Mouse (Mus musculus) intestine, embryonic 14.5 days (tissue): ENCODE results near the gene Zfand6. TPM values are rescaled to one million over a fixed set of nuclear protein-coding genes. Genes with fewer than 3 reads are reported as not detected.

Experiments
- ATAC-seq: fragments of 200-750 bp; cut with Nextera tagmentation; replicated peaks from 2 replicates; pipeline ENCODE4 v1.8.0; 2017; ENCODE audit warnings: low read depth, moderate number of reproducible peaks, moderate TSS enrichment, moderate library complexity; ENCODE audit not compliant: low FRiP score, low TSS enrichment
- DNase-seq: peaks from one replicate; pipeline ENCODE4 v3.0.0-alpha.2; 2018; ENCODE audit warnings: low spot score
- H3K27ac ChIP-seq: fragments of 300-500 bp; sonication (generic); 2 replicates; pipeline ENCODE4 v1.5.1; 2014; ENCODE audit warnings: low read depth, mild to moderate bottlenecking, control low read depth
- H3K27me3 ChIP-seq: fragments of 300-500 bp; sonication (generic); replicated peaks from 2 replicates; pipeline ENCODE4 v1.6.1; 2014; ENCODE audit warnings: low read length, control low read depth; ENCODE audit not compliant: control insufficient read depth, insufficient read depth
- H3K36me3 ChIP-seq: fragments of 300-500 bp; sonication (generic); 2 replicates; pipeline ENCODE4 v1.6.1; 2014; ENCODE audit warnings: low read length, control low read depth; ENCODE audit not compliant: control insufficient read depth, insufficient read depth
- H3K4me1 ChIP-seq: fragments of 300-500 bp; sonication (generic); replicated peaks from 2 replicates; pipeline ENCODE4 v1.6.1; 2014; ENCODE audit warnings: low read length, control low read depth, mixed read lengths; ENCODE audit not compliant: control insufficient read depth, insufficient read depth
- H3K4me2 ChIP-seq: fragments of 300-500 bp; sonication (generic); 2 replicates; pipeline ENCODE4 v1.6.1; 2014; ENCODE audit warnings: low read length
- H3K4me3 ChIP-seq: fragments of 300-500 bp; sonication (generic); 2 replicates; pipeline ENCODE4 v1.5.1; 2014; ENCODE audit warnings: low read depth, low read length, control low read depth, mixed read lengths
- H3K9ac ChIP-seq: fragments of 300-500 bp; sonication (generic); 2 replicates; pipeline ENCODE4 v1.6.1; 2014; ENCODE audit warnings: mild to moderate bottlenecking, low read length
- H3K9me3 ChIP-seq: fragments of 300-500 bp; sonication (generic); 2 replicates; pipeline ENCODE4 v1.6.1; 2016; ENCODE audit warnings: low read length, control low read depth; ENCODE audit not compliant: control insufficient read depth
- WGBS: fragments of 180-500 bp; shearing (Covaris S2); extraction: QIAGEN DNeasy Blood & Tissue Kit; methylation state at CpG from one replicate; pipeline ENCODE4 v1.1.7; 2014; 5-methylcytosine and 5-hydroxymethylcytosine counted together
- polyA plus RNA-seq: library from polyadenylated mRNA; unstranded; fragments of >200 nt; fragmentation: Nextera tagmentation; extraction: Ambion mirVana; gene quantifications from 2 replicates; pipeline ENCODE4 v1.2.1, GENCODE M21; 2014

The Zfand6 gene
- polyA plus RNA-seq, 1 experiment from 2014 or later = 159 TPM

DNA sequence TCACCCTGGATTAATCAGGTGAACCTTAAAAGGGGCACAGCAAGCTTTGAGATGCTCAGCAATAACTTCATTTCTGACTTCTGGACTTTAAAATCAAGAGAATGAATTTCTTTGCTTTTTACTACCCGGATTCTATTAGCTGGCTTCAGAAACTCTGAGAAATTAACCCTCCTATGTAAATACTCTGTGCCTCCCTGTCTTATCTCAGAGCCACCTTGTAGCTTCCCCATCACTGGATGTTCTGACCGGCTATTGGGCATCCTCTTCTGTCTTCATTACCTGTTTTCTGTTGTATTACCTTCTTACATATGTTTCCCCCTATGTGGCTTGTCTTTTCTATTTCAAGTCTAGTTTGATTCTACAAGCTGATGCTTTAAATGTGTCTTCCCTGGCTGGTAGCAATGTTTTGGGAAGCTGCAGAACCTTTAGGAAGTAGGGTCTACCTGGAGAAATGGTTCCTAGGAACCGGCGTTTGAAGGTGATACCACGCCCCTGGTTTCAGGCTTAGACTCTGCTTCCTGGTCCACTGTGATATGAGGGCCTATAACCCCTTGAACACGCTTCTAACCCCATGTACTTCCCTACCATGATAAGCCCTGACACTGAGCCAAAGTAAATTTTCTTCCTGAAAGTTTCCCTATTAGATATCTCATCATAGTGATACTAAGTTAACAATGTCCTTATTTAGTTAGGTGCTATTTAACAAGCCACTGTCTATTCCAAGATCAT is 46.3 kb downstream of the Zfand6 start:
- no peak for ATAC-seq
- H3K9me3 ChIP-seq = no peaks in the 10 kb centered on the region
- no peak overlapping the region for H3K9ac ChIP-seq
- no peak overlapping the region for H3K4me3 ChIP-seq
- no peaks in the 10 kb centered on the region for H3K36me3 ChIP-seq
- H3K4me1 ChIP-seq = no peaks in the 10 kb centered on the region
- WGBS = 85% methylated on average over 6 of the region's 6 CpGs
- no peak overlapping the region for H3K27ac ChIP-seq
- DNase-seq = no peak
- H3K27me3 ChIP-seq = no peaks in the 10 kb centered on the region
- no peak overlapping the region for H3K4me2 ChIP-seq

DNA sequence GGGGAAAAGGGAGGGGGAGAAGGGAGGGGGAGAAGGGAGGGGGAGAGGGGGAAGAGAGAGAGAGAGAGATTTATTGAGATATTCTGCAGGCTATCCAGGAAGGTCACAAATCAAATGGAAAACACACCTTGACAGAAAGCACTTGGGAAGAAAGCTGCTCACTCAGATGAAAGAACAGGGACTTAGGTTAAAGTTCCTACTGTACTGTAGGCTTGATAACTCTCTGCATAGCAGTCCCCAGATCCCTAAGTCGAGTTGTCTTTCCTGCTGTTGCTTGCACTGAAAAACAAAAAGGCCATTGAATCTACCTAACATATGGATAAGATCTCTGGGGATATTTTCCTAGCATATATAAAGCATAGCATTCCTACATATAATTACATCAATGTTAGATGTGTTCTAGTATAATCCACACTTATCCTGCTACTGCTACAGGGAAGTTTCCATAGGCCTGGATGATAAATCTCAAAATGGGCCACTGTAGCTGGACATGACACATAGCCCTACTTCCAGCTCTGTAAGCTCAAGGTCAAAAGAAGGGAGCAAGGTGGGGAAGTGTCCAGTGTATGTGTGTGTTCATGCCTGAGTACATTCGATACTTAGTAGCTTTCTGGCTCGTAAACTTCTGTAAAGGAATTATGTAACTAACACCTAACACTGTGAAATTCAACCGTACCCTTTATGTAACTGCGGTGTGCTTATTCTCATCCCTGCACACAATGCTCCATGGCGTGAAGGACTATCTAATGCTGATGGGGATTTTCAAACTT is 47.4 kb downstream of the Zfand6 start:
- H3K4me3 ChIP-seq = no peak overlapping the region
- no peak overlapping the region for H3K9ac ChIP-seq
- 80% methylated on average over 6 of the region's 6 CpGs for WGBS
- no peak overlapping the region for H3K4me2 ChIP-seq
- no peaks in the 10 kb centered on the region for H3K9me3 ChIP-seq
- H3K27me3 ChIP-seq = no peaks in the 10 kb centered on the region
- ATAC-seq (no peak), DNase-seq (no peak)
- H3K36me3 ChIP-seq = no peaks in the 10 kb centered on the region
- no peak overlapping the region for H3K27ac ChIP-seq
- H3K4me1 ChIP-seq = no peaks in the 10 kb centered on the region

DNA sequence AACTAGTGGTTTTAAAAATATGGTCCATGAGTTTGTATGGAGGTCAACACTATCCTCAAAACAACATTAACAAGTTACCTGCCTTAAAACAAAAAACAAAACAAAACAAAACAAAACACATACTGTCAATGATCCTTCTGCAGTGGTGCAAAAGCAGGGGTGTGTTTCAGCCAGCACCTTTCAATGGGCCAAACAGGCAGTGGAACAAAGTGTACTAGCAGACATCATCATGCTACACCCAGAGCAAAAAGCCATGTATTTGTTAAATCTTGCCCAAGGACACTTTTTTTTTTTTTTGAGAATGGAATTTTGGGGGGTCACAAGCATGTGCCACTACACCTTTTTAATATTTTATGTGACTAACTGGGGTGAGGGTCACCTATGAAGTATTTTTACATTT is 52.8 kb downstream of the Zfand6 start:
- H3K4me3 ChIP-seq = no peak overlapping the region
- H3K9ac ChIP-seq = no peak overlapping the region
- no peaks in the 10 kb centered on the region for H3K27me3 ChIP-seq
- peaks cover 17% of the 10 kb centered on the region for H3K36me3 ChIP-seq
- DNase-seq = no peak
- no peak overlapping the region for H3K27ac ChIP-seq
- no peaks in the 10 kb centered on the region for H3K4me1 ChIP-seq
- H3K9me3 ChIP-seq = no peaks in the 10 kb centered on the region
- no peak overlapping the region for H3K4me2 ChIP-seq
- ATAC-seq = no peak

DNA sequence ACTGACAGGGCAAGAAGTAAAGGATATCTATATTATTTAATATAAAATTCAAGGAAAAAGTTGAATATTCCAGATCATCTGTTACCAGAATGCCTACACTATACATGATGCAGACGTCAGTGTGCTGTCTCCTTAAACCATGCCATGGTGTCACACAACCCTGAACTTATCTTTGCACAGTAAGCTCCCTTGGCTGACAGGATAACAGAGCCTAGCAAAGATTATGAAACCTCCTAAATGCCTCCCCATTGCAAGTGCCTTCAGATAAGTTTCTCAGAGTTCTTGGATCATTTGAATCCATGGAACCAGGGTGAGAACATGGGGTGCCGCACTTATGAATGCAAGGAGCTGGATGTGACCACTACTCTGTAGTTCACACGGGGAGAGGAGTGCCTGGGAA is 57.9 kb downstream of the Zfand6 start:
- Histone ChIP-seq H3K4me2 (no peak overlapping the region), H3K27me3 (no peaks in the 10 kb centered on the region), H3K27ac (no peak overlapping the region), H3K4me1 (no peaks in the 10 kb centered on the region), H3K9ac (no peak overlapping the region), H3K4me3 (no peak overlapping the region), H3K9me3 (no peaks in the 10 kb centered on the region), H3K36me3 (peaks cover 29% of the 10 kb centered on the region)
- 91% methylated on average over 3 of the region's 3 CpGs for WGBS
- ATAC-seq (no peak), DNase-seq (no peak)

DNA sequence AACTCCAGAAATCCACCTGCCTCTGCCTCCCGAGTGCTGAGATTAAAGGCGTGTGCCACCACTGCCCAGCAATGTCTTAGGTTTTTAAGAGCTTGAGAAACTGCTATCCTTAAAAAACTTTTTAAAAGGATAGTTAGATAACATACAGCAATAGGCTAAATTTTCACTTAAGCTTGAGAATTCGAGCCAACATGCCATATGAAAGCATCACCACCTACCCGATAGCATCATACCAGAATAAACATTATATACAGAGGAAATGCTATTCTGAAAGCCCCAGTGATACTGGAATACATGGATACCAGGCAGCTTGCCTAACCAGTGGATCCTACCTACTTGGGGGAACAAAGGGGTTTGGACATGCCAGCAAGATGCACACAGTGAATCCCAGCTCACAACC is 66.0 kb downstream of the Zfand6 start:
- no peak for DNase-seq
- Histone ChIP-seq H3K27me3 (no peaks in the 10 kb centered on the region), H3K9me3 (no peaks in the 10 kb centered on the region), H3K4me1 (no peaks in the 10 kb centered on the region), H3K36me3 (peaks cover 24% of the 10 kb centered on the region), H3K4me3 (no peak overlapping the region), H3K9ac (no peak overlapping the region), H3K27ac (no peak overlapping the region), H3K4me2 (no peak overlapping the region)
- 97% methylated on average over 4 of the region's 4 CpGs for WGBS
- no peak for ATAC-seq

DNA sequence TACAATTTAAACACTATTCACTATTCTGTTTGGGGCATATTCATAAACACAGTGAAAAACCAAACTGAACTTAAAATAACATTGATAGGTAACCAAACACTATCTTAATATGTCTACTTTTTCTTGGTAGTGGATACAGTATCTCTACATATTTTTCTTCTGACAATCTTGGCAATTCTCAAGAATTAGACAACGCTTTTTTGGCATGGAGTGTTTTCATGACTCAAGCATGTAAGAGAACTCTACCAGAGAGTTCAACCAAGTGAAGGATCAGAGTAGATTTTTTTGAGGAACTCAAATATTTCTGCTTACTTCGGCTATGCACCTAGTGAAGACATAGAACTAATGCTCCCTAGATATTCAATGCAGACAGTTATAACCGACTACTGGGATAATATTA is 68.8 kb downstream of the Zfand6 start:
- Histone ChIP-seq H3K9me3 (no peaks in the 10 kb centered on the region), H3K27me3 (no peaks in the 10 kb centered on the region), H3K9ac (no peak overlapping the region), H3K4me3 (no peak overlapping the region), H3K36me3 (peaks cover 44% of the 10 kb centered on the region), H3K4me2 (no peak overlapping the region), H3K4me1 (no peaks in the 10 kb centered on the region), H3K27ac (no peak overlapping the region)
- WGBS = 92% methylated on average over 3 of the region's 3 CpGs
- no peak for DNase-seq
- ATAC-seq = no peak

DNA sequence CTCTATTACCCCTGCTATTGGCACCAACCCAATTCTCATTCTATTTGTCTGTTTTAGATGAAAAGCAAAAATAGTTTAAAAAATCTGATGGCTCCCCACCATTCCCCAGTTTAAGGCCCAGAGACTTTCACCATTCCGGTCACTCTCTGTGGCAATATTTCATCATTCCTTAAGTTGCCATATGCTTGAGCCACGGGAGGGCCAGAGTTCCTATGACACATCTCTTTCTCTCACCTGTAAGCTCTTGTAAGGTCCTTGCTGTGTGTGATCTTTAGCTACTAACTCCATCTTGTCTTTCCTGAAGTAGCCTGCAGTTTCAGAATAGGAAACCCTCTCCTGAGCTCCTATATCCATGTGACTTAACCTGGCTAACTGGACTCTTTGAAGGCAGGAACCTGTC is 70.8 kb downstream of the Zfand6 start:
- DNase-seq = no peak

DNA sequence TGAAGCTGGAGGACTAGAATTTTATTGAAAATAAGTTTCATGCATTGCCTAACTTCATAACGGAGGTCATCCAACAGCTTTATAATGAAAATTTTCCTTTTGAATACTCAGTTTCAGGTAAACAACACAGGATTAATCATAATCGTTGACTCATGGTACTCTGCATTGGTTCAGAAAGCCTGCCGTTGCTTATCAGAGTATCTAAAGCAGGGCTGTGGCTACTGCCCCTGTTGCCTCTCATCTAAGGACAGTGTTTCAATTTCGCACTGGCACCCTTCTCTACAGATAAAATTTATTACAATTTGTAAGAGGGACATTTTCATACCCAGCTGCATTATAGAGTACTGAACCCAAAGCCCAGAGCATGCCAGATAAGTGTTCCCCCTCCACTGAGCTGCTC is 77.3 kb downstream of the Zfand6 start:
- ATAC-seq = no peak
- H3K36me3 ChIP-seq = peaks cover 27% of the 10 kb centered on the region
- no peak for DNase-seq
- H3K4me1 ChIP-seq = no peaks in the 10 kb centered on the region
- WGBS = 82% methylated on average over 4 of the region's 4 CpGs
- no peak overlapping the region for H3K27ac ChIP-seq
- H3K9ac ChIP-seq = no peak overlapping the region
- no peaks in the 10 kb centered on the region for H3K9me3 ChIP-seq
- no peak overlapping the region for H3K4me3 ChIP-seq
- H3K27me3 ChIP-seq = no peaks in the 10 kb centered on the region
- no peak overlapping the region for H3K4me2 ChIP-seq

More for the DNA sequence above, 70.8 kb downstream of the Zfand6 start:
- Histone ChIP-seq H3K9ac (no peak overlapping the region), H3K9me3 (no peaks in the 10 kb centered on the region), H3K4me2 (no peak overlapping the region), H3K4me3 (no peak overlapping the region), H3K4me1 (no peaks in the 10 kb centered on the region), H3K36me3 (peaks cover 51% of the 10 kb centered on the region), H3K27me3 (no peaks in the 10 kb centered on the region), H3K27ac (no peak overlapping the region)
- 97% methylated on average over 2 of the region's 2 CpGs for WGBS
- no peak for ATAC-seq

DNA sequence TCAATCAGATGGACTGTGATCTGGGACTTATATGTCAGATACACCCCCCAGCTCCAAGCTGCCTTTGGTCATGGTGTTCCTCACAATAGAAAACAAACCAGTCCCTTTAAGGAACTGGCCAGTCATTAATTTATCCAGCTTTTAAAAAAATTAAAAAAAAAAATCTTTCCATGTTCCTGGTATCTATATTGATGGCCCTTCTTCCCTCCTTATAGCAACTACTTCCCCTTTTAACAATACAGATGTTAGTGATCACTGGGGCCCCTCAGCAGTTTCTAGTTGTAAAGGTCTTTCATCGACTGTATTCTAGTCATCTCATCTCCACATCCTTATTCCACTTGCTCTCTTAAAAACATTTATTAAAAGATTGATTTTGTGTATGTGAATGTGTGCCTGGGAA is 78.2 kb downstream of the Zfand6 start:
- Histone ChIP-seq H3K27ac (no peak overlapping the region), H3K27me3 (no peaks in the 10 kb centered on the region), H3K9me3 (no peaks in the 10 kb centered on the region), H3K9ac (no peak overlapping the region), H3K4me3 (no peak overlapping the region), H3K4me2 (no peak overlapping the region), H3K4me1 (no peaks in the 10 kb centered on the region), H3K36me3 (peaks cover 21% of the 10 kb centered on the region)
- DNase-seq (no peak), ATAC-seq (no peak)
- 84% methylated on average over 1 of the region's 1 CpGs for WGBS
